Mouse (Mus musculus) midbrain, embryonic 11.5 days (tissue): ENCODE measurements around the gene Mgat3. TPM values are rescaled to one million over a fixed set of nuclear protein-coding genes. Genes with fewer than 3 reads are reported as not detected.

Experiments
- ATAC-seq: fragments of 200-750 bp; cut with Nextera tagmentation; 2 replicates; pipeline ENCODE4 v1.8.0; 2017; ENCODE audit warnings: moderate TSS enrichment, moderate library complexity; ENCODE audit not compliant: low FRiP score
- DNase-seq: peaks from one replicate; pipeline ENCODE4 v3.0.0; 2015; ENCODE audit warnings: low spot score; ENCODE audit errors: missing footprints
- H3K27ac ChIP-seq: fragments of 300-500 bp; sonication (generic); 2 replicates; pipeline ENCODE4 v1.5.1; 2014; ENCODE audit warnings: low read depth, low read length
- H3K27me3 ChIP-seq: fragments of 300-500 bp; sonication (generic); 2 replicates; pipeline ENCODE4 v1.6.1; 2014; ENCODE audit warnings: mild to moderate bottlenecking, low read length, moderate library complexity, mixed read lengths; ENCODE audit not compliant: control insufficient read depth, insufficient read depth
- H3K36me3 ChIP-seq: fragments of 300-500 bp; sonication (generic); 2 replicates; pipeline ENCODE4 v1.6.1; 2014; ENCODE audit warnings: mild to moderate bottlenecking, low read length, moderate library complexity, mixed read lengths; ENCODE audit not compliant: control insufficient read depth, insufficient read depth
- H3K4me1 ChIP-seq: fragments of 300-500 bp; sonication (generic); 2 replicates; pipeline ENCODE4 v1.6.1; 2014; ENCODE audit warnings: low read length; ENCODE audit not compliant: control insufficient read depth, insufficient read depth
- H3K4me2 ChIP-seq: fragments of 300-500 bp; sonication (generic); 2 replicates; pipeline ENCODE4 v1.6.1; 2014; ENCODE audit warnings: mild to moderate bottlenecking, moderate library complexity
- H3K4me3 ChIP-seq: fragments of 300-500 bp; sonication (generic); 2 replicates; pipeline ENCODE4 v1.5.1; 2014; ENCODE audit warnings: low read depth, low read length
- H3K9ac ChIP-seq: fragments of 300-500 bp; sonication (generic); 2 replicates; pipeline ENCODE4 v1.6.1; 2014; ENCODE audit warnings: low read length
- H3K9me3 ChIP-seq: fragments of 300-500 bp; sonication (generic); 2 replicates; pipeline ENCODE4 v1.6.1; 2016; ENCODE audit warnings: low read length; ENCODE audit not compliant: control insufficient read depth
- WGBS: fragments of 180-500 bp; shearing (Covaris S2); extraction: QIAGEN DNeasy Blood & Tissue Kit; methylation state at CpG from one replicate; pipeline ENCODE4 v1.1.7; 2014; 5-methylcytosine and 5-hydroxymethylcytosine counted together
- polyA plus RNA-seq: library from polyadenylated mRNA; unstranded; fragments of >200 nt; fragmentation: Nextera tagmentation; extraction: Ambion mirVana; gene quantifications from 2 replicates; pipeline ENCODE4 v1.2.1, GENCODE M21; 2014

Mgat3 gene
- polyA plus RNA-seq, 1 experiment from 2014 or later: 10.7 TPM

DNA sequence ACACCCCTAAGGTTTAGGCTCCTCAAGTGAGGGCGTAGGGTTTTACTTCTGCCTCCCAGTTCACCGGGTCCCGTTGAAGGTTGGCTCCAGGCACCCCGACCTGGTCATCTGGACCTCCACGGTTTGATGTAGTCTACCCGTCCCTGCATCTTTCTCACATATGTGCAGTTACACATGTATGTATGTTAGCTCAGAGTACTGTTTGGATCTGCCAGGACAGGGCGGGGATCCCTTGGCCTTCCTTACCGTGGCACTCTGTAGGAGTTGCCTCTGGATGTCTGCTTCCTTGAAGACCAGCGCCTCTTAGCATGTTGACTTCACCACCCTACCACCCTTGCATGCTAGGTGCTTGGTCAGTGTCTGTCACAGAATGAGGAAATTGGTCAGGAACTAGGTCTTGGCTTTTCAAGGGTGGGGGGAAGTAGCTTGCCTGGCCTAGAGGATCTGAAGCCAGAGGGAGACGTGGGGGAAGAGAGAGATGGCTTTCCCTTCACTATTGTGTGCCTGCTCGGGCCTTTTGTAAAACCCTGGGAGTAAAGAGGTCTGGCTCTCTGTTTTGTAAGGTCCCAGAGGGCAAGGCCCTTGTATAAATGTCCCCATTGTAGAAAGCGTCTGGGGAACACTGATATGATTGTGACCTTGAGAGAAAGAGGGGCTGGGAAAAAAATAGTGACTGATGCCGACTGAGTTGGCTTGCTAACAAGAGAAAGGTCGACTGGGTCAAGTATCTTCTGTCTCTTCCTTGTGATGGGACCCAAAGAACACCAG is 39.7 kb upstream of the Mgat3 start:
- Histone ChIP-seq H3K4me1 (peaks cover 13% of the 10 kb centered on the region), H3K4me3 (peak overlapping the region; percentile 77), H3K9me3 (no peaks in the 10 kb centered on the region), H3K27me3 (no peaks in the 10 kb centered on the region), H3K9ac (peak overlapping the region; percentile 96), H3K36me3 (no peaks in the 10 kb centered on the region), H3K27ac (peak overlapping the region; percentile 99), H3K4me2 (peak overlapping the region; percentile 92)
- WGBS: 16% methylated on average over 14 of the region's 14 CpGs
- DNase-seq (peak; percentile 92), ATAC-seq (peak; percentile 22)

DNA sequence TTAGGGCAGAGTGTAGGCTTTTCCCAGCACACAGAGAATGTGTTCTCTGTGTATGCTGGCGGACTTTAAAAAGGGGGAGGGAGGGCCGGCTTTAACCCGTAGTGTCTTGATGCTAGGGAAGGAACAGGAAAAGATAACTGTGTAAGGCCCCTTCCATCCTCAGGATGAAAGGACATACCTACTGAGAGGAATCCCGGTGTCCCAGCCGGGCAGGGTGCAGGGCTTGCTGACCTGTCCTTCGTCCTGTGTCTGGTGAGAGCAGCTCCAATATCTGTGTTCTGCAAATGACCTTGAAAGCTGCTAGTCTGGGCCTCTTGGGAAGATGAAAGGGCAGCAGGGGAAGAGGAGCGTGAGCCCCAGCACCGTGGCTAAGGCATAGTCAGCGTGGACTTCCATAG is 39.1 kb upstream of the Mgat3 start:
- 64% methylated on average over 9 of the region's 9 CpGs for WGBS
- Histone ChIP-seq H3K27ac (peak overlapping the region; percentile 99), H3K36me3 (no peaks in the 10 kb centered on the region), H3K27me3 (no peaks in the 10 kb centered on the region), H3K4me3 (peak overlapping the region; percentile 77), H3K4me2 (peak overlapping the region; percentile 92), H3K4me1 (peaks cover 13% of the 10 kb centered on the region), H3K9me3 (no peaks in the 10 kb centered on the region), H3K9ac (peak overlapping the region; percentile 96)
- no peak for ATAC-seq
- no peak for DNase-seq

DNA sequence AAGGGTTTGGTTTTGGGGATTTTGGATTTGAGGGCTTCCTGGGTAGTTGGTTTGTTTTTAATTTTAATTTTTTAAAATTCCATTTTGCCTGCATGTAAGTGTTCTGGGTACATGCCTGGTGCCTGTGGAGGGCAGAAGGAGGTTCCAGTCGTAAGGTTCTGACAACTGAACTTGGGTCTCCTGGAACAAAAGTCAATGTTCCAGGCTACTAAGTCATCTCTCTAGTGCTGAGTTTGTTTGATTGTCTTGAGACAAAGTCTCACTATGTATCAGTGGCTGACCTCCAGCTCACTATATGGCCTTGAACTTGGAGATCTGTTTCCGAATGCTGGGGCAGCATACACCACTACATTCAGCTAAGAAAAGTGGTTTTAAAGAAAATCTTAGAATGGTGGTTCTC is 38.0 kb upstream of the Mgat3 start:
- 92% methylated on average over 2 of the region's 2 CpGs for WGBS

DNA sequence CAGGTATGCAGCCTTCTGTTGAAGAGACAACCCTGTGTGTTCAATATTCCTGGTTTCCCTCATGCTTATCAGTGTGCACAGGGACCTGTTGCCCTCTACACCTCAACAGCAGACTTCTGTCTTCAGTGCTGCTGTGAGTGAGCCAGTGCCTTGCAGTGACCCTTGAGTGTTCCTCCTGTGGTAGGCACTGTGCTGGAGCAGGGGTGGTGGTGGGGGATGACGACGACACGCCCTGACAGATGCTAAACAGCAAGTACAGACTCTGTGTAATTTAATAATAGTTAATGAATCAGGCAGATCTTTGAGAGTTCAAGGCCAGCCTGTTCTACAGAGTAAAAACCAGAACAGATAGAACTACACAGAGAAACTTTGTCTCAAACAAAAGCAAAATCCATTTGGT is 36.9 kb upstream of the Mgat3 start:
- peaks cover 13% of the 10 kb centered on the region for H3K4me1 ChIP-seq
- WGBS: 99% methylated on average over 3 of the region's 3 CpGs
- H3K4me2 ChIP-seq: no peak overlapping the region
- no peak overlapping the region for H3K27ac ChIP-seq
- no peaks in the 10 kb centered on the region for H3K27me3 ChIP-seq
- H3K9me3 ChIP-seq: no peaks in the 10 kb centered on the region
- H3K4me3 ChIP-seq: no peak overlapping the region
- H3K36me3 ChIP-seq: no peaks in the 10 kb centered on the region
- no peak for ATAC-seq
- H3K9ac ChIP-seq: no peak overlapping the region
- peak; percentile 62 for DNase-seq

More for the DNA sequence above, 38.0 kb upstream of the Mgat3 start:
- no peaks in the 10 kb centered on the region for H3K9me3 ChIP-seq
- ATAC-seq (no peak), DNase-seq (no peak)
- no peaks in the 10 kb centered on the region for H3K36me3 ChIP-seq
- H3K4me3 ChIP-seq: no peak overlapping the region
- H3K4me1 ChIP-seq: peaks cover 13% of the 10 kb centered on the region
- no peak overlapping the region for H3K27ac ChIP-seq
- H3K4me2 ChIP-seq: no peak overlapping the region
- no peaks in the 10 kb centered on the region for H3K27me3 ChIP-seq
- no peak overlapping the region for H3K9ac ChIP-seq

DNA sequence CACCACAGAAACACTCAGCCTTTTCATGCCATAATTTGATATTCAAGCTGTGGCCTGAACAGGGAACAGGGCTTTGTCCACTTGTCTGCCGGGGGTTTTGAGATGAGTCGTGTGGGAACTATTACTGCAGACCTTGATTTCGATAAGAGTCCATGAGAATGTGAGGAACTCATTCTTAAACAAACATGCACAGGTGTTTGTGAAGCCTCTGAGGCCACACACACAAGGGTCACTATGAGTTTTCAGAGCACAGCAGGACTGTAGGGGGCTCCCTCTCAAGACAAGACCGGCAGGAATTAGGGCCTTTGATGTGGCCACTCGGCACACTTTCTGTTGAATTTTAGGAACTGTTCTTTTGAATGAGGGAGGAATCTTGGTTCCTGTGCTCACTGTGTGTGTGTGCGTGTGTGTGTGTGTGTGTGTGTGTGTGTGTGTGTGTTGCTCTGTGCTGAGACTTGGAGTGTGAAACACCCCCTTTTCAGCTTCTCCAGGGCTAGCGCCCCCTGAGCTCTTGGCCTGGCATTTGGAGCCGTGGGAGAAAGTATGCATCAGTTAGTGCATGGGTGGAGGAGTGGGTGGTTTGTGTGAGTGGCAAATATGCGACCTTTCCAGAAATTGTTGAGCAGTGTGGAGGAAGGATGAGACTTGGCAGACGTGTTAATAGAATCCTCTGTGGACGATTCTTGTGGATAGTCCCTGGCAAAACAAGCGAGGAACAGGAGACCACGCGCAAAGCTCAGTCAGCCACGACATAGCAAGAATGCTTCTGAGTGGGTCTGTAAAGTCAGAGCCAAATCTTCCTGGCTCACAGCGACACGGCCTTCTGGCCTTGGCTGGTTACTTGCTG is 35.4 kb upstream of the Mgat3 start:
- ATAC-seq: no peak
- H3K27ac ChIP-seq: no peak overlapping the region
- 74% methylated on average over 17 of the region's 17 CpGs for WGBS
- no peaks in the 10 kb centered on the region for H3K27me3 ChIP-seq
- DNase-seq: peak; percentile 75
- no peaks in the 10 kb centered on the region for H3K36me3 ChIP-seq
- H3K4me1 ChIP-seq: peaks cover 13% of the 10 kb centered on the region
- H3K4me3 ChIP-seq: no peak overlapping the region
- H3K4me2 ChIP-seq: no peak overlapping the region
- no peak overlapping the region for H3K9ac ChIP-seq
- H3K9me3 ChIP-seq: no peaks in the 10 kb centered on the region

DNA sequence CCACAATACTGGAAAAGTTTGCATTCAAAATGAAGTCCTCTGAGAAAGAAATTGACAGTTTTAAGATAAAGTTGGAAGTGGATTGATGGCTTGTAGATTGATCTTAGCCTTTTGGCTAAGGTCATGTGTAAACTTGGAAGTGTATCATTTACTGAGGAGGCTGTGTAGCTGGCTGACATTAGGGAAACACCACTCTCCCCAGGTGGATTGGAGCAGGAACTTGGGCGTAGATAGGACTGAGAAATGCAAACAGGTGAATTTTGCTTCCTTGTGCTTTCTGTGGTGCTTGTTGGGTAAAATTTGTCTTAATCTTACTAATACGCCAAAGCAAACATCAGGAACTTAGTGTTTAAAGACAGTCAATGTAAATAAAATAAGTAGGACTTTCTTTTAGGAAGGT is 33.2 kb upstream of the Mgat3 start:
- 94% methylated on average over 2 of the region's 2 CpGs for WGBS
- Histone ChIP-seq H3K9ac (no peak overlapping the region), H3K4me3 (no peak overlapping the region), H3K4me2 (no peak overlapping the region), H3K4me1 (no peaks in the 10 kb centered on the region), H3K36me3 (no peaks in the 10 kb centered on the region), H3K9me3 (no peaks in the 10 kb centered on the region), H3K27me3 (no peaks in the 10 kb centered on the region), H3K27ac (no peak overlapping the region)
- no peak for ATAC-seq
- no peak for DNase-seq

DNA sequence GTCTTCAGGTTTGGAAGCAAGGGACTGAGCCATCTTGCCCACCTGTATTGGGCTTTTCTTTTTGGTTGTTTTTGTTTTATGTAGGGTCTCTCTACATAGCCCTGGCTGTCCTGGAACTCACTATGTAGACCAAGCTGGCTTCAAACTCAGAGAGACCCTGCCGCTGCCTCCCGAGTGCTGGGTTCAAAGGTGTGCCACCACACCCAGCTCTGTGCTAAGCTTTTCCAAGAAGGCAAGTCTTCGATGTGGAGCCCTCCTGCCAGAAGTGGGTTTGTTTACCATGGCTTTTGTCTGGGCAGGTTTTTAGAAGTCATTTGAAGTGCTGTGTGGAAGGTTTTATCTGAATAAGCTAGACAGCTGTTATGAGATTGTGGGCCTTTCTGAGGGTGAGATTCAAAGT is 32.6 kb upstream of the Mgat3 start:
- Histone ChIP-seq H3K27me3 (no peaks in the 10 kb centered on the region), H3K4me3 (no peak overlapping the region), H3K36me3 (no peaks in the 10 kb centered on the region), H3K9me3 (no peaks in the 10 kb centered on the region), H3K9ac (no peak overlapping the region), H3K4me2 (no peak overlapping the region), H3K4me1 (no peaks in the 10 kb centered on the region), H3K27ac (no peak overlapping the region)
- DNase-seq: no peak
- WGBS: 92% methylated on average over 3 of the region's 3 CpGs
- no peak for ATAC-seq

DNA sequence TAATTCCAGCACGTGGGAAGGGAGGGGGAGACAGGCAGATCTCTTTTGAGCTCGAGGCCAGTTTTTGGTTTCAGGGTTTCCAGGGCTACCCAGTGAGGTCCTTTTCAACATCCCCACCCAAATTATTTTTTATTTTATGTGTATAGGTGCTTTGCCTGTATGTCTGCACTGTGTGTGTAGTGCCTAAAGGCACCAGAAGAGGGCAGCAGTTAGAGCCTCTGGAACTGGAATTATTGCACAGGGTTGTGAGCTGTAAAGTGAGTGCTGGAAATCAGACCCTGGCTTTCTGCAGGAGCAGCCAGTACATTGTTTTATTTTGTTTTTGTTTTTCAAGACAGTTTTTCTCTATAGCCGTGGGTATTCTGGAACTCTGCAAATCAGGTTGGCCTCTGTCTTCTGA is 31.4 kb upstream of the Mgat3 start:
- Histone ChIP-seq H3K4me2 (no peak overlapping the region), H3K4me3 (no peak overlapping the region), H3K36me3 (no peaks in the 10 kb centered on the region), H3K9ac (no peak overlapping the region), H3K27me3 (no peaks in the 10 kb centered on the region), H3K4me1 (no peaks in the 10 kb centered on the region; the same call in 1 of the 2 replicates), H3K27ac (no peak overlapping the region), H3K9me3 (no peaks in the 10 kb centered on the region)
- no peak for ATAC-seq
- peak; percentile 56 for DNase-seq
- 96% methylated on average over 3 of the region's 3 CpGs for WGBS

DNA sequence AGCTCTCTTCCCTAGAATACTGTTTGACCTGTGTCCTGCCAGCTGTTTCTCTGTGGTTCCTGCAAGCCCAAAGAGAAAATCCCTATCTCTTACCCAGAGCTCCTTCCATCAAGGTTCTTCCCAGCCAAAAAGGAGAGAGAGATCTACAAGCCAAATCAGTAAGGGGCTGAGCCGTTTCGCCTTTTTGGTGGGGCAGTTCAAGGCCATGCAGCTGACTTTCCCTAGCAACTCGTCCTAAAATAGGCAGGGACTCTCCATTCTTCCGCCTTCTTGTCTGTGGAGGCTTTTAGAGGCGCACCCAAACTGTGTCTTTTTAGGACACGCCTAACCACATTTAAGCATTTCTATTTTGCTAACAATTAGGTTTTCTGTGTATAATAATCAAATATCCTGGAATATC is 29.8 kb upstream of the Mgat3 start:
- DNase-seq (no peak), ATAC-seq (no peak)
- no peaks in the 10 kb centered on the region for H3K9me3 ChIP-seq
- H3K27me3 ChIP-seq: no peaks in the 10 kb centered on the region
- H3K4me1 ChIP-seq: no peaks in the 10 kb centered on the region; the same call in 1 of the 2 replicates
- 90% methylated on average over 6 of the region's 6 CpGs for WGBS
- no peaks in the 10 kb centered on the region for H3K36me3 ChIP-seq
- no peak overlapping the region for H3K27ac ChIP-seq
- no peak overlapping the region for H3K9ac ChIP-seq
- no peak overlapping the region for H3K4me3 ChIP-seq
- no peak overlapping the region for H3K4me2 ChIP-seq
